Mouse (Mus musculus): ENCODE results near the gene Dnajc1. TPM values are rescaled to one million over a fixed set of nuclear protein-coding genes. Genes with fewer than 3 reads are reported as not detected.

Dnajc1 gene
- total and polyA plus RNA-seq, 3 experiments, result 9.3 to 86.1 (median 14.3) TPM

GRCm38 (mm10) chr2:18249224-18249623 lies 143.4 kb downstream of the Dnajc1 start:
- Histone ChIP-seq H3K36me3 (ENCODE audit: control insufficient read depth in 1 of 2, insufficient read depth in 2 of 2, low read length in 2 of 2) (peaks cover 0 to 1% of the 10 kb centered on the region in 2 experiments; a peak in 1 of 4 replicates), H3K4me1 (ENCODE audit: control insufficient read depth in 1 of 2, insufficient read depth in 2 of 2, low read length in 2 of 2) (no peaks in the 10 kb centered on the region), H3K79me2 (ENCODE audit: control insufficient read depth, insufficient read depth, low read length, poor library complexity) (no peaks in the 10 kb centered on the region), H3K9me3 (replicated peaks; ENCODE audit: insufficient read depth, low read length) (no peaks in the 10 kb centered on the region), H3K27ac (ENCODE audit: control insufficient read depth, low read depth, low read length) (no peak overlapping the region), H3K9ac (ENCODE audit: control insufficient read depth, low read depth, low read length, poor library complexity, severe bottlenecking) (no peak overlapping the region), H3K27me3 (ENCODE audit: control insufficient read depth in 1 of 2, insufficient read depth in 2 of 2, low read length in 2 of 2) (no peaks in the 10 kb centered on the region), H3K4me3 (ENCODE audit: control insufficient read depth in 1 of 2, insufficient read depth in 1 of 2, low read depth in 2 of 2, low read length in 2 of 2) (no peak overlapping the region)
- no peak for TF ChIP-seq POLR2AphosphoS2 (IDR thresholded peaks at IDR 0.05; ENCODE audit: low read length)
- TF ChIP-seq POLR2AphosphoS5 (IDR thresholded peaks at IDR 0.05; ENCODE audit: borderline replicate concordance, low read depth, low read length), result no peak
- no peak for DNase-seq (ENCODE audit: low read depth, low spot score)

- no peak for TF ChIP-seq TAL1 (IDR thresholded peaks at IDR 0.05; ENCODE audit: low read length)
- TF ChIP-seq BHLHE40 (IDR thresholded peaks at IDR 0.05; ENCODE audit: borderline replicate concordance, low read depth, low read length), result no peak
- TF ChIP-seq CTCF (IDR thresholded peaks at IDR 0.05 in 2 of 3, conservative IDR thresholded peaks at IDR 0.05 in 1 of 3; ENCODE audit: control insufficient read depth in 1 of 3, insufficient read depth in 1 of 3, low read depth in 2 of 3, low read length in 3 of 3, poor library complexity in 1 of 3, severe bottlenecking in 1 of 3), result no peak
- no peak for TF ChIP-seq MAFK (IDR thresholded peaks at IDR 0.05; ENCODE audit: borderline replicate concordance, low read depth, low read length)
- TF ChIP-seq UBTF (IDR thresholded peaks at IDR 0.05; ENCODE audit: borderline replicate concordance, insufficient read depth, low read depth, low read length), result no peak
- no peak for TF ChIP-seq ZMIZ1 (IDR thresholded peaks at IDR 0.05; ENCODE audit: low read depth, low read length)
- TF ChIP-seq ETS1 (IDR thresholded peaks at IDR 0.05; ENCODE audit: low read depth, low read length), result no peak
- no peak for TF ChIP-seq SMC3 (IDR thresholded peaks at IDR 0.05; ENCODE audit: low read depth, low read length)
- TF ChIP-seq RCOR1 (IDR thresholded peaks at IDR 0.05; ENCODE audit: low read depth, low read length), result no peak
- TF ChIP-seq GATA1 (IDR thresholded peaks at IDR 0.05; ENCODE audit: low read depth, low read length), result peak; percentile 41; the same call in 1 of the 2 replicates
- TF ChIP-seq ZKSCAN1 (IDR thresholded peaks at IDR 0.05; ENCODE audit: low read depth, low read length), result no peak
- TF ChIP-seq RAD21 (IDR thresholded peaks at IDR 0.05; ENCODE audit: low read depth, low read length), result no peak
- TF ChIP-seq POLR2A (IDR thresholded peaks at IDR 0.05; ENCODE audit: control insufficient read depth in 1 of 2, insufficient read depth in 1 of 2, low read depth in 1 of 2, low read length in 2 of 2, poor library complexity in 1 of 2), result no peak
- peak in 1 of 2 experiments; percentile 31; a peak in 1 of 4 replicates for TF ChIP-seq EP300 (IDR thresholded peaks at IDR 0.05; ENCODE audit: low read depth in 1 of 2, low read length in 2 of 2)
- no peak for TF ChIP-seq KAT2A (conservative IDR thresholded peaks at IDR 0.05; ENCODE audit: low read depth, low read length)
- peak; percentile 28; the same call in 1 of the 2 replicates for TF ChIP-seq TCF12 (IDR thresholded peaks at IDR 0.05; ENCODE audit: low read depth, low read length)
- TF ChIP-seq USF1 (IDR thresholded peaks at IDR 0.05; ENCODE audit: low read depth, low read length), result no peak
- no peak for TF ChIP-seq NRF1 (IDR thresholded peaks at IDR 0.05; ENCODE audit: insufficient read depth, low read depth, low read length, poor library complexity, severe bottlenecking)
- TF ChIP-seq CHD1 (IDR thresholded peaks at IDR 0.05; ENCODE audit: low read depth, low read length), result no peak
- no peak for TF ChIP-seq MEF2A (IDR thresholded peaks at IDR 0.05; ENCODE audit: extremely low read depth, insufficient replicate concordance, low read depth, low read length, poor library complexity, severe bottlenecking)
- no peak for TF ChIP-seq USF2 (IDR thresholded peaks at IDR 0.05; ENCODE audit: borderline replicate concordance in 1 of 2, insufficient read depth in 1 of 2, low read depth in 1 of 2, low read length in 2 of 2)
- Histone ChIP-seq H3K4me1 (ENCODE audit: control insufficient read depth in 1 of 2, insufficient read depth in 2 of 2, low read length in 2 of 2) (peaks cover 0 to 6% of the 10 kb centered on the region in 2 experiments; a peak in 1 of 4 replicates), H3K4me3 (ENCODE audit: control insufficient read depth in 1 of 2, insufficient read depth in 1 of 2, low read depth in 2 of 2, low read length in 2 of 2) (no peak overlapping the region), H3K27me3 (ENCODE audit: control insufficient read depth in 1 of 2, insufficient read depth in 2 of 2, low read length in 2 of 2) (no peaks in the 10 kb centered on the region), H3K36me3 (ENCODE audit: control insufficient read depth in 1 of 2, insufficient read depth in 2 of 2, low read length in 2 of 2) (no peaks in the 10 kb centered on the region), H3K9me3 (replicated peaks; ENCODE audit: insufficient read depth, low read length) (no peaks in the 10 kb centered on the region), H3K27ac (ENCODE audit: control insufficient read depth, low read depth, low read length) (no peak overlapping the region), H3K79me2 (ENCODE audit: control insufficient read depth, insufficient read depth, low read length, poor library complexity) (no peaks in the 10 kb centered on the region), H3K9ac (ENCODE audit: control insufficient read depth, low read depth, low read length, poor library complexity, severe bottlenecking) (no peak overlapping the region)
- peak; percentile 33 for DNase-seq (ENCODE audit: low read depth, low spot score)
Observed at GRCm38 (mm10) chr2:18235524-18235923, 157.1 kb downstream of the Dnajc1 start.

Measured in MEL (cell line).